In genomic region chr11:109545700-109546143, GRCm38 (mm10) we compare ENCODE assay signal across 12 mouse cellular contexts.
DNase-seq lines count a peak whose midpoint lies in the region; ATAC-seq and TF ChIP-seq lines count a peak whose summit lies in the region.
"Had no signal": no experiment of that assay in that cellular context is flagged by ENCODE, and none has a peak within 500 bp of the region (broad histone marks: within the 10 kb centered on the region; RNA-seq: fewer than 3 reads in every experiment).

No protein-coding gene starts in this region.

- no peak overlapping the region for H3K9ac ChIP-seq in heart, embryonic 14.5 days (ENCODE audit: low read length)
- no peak overlapping the region for H3K9ac ChIP-seq in kidney, embryonic 15.5 days
- H3K9ac ChIP-seq in liver, embryonic 16.5 days (ENCODE audit: low read depth, low read length): peak overlapping the region; percentile 26; the same call in 1 of the 2 replicates
- H3K9ac ChIP-seq: forebrain, embryonic 13.5 days; neural tube, embryonic 12.5 days had no signal

- H3K9me3 ChIP-seq in heart, embryonic 14.5 days (ENCODE audit: control insufficient read depth, low read length): no peaks in the 10 kb centered on the region
- no peaks in the 10 kb centered on the region for H3K9me3 ChIP-seq in kidney, embryonic 15.5 days (replicated peaks)
- no peaks in the 10 kb centered on the region for H3K9me3 ChIP-seq in liver, embryonic 16.5 days (replicated peaks; ENCODE audit: control insufficient read depth, low read length)
- H3K9me3 ChIP-seq: forebrain, embryonic 13.5 days; neural tube, embryonic 12.5 days had no signal

- H3K36me3 ChIP-seq in heart, embryonic 14.5 days (ENCODE audit: control insufficient read depth, insufficient read depth, low read length): no peaks in the 10 kb centered on the region
- no peaks in the 10 kb centered on the region for H3K36me3 ChIP-seq in kidney, embryonic 15.5 days
- H3K36me3 ChIP-seq in liver, embryonic 16.5 days (ENCODE audit: control insufficient read depth, insufficient read depth): no peaks in the 10 kb centered on the region
- H3K36me3 ChIP-seq: neural tube, embryonic 12.5 days had no signal

- no peak for TF ChIP-seq CTCF in bone marrow, adult 2 months (IDR thresholded peaks at IDR 0.05; ENCODE audit: control insufficient read depth, insufficient read depth, low read length)

- WGBS in heart, embryonic 14.5 days: 43% methylated on average over 12 of the region's 12 CpGs
- 66% methylated on average over 12 of the region's 12 CpGs for WGBS in bone marrow, adult 2 months
- WGBS in kidney, embryonic 15.5 days: 21% methylated on average over 12 of the region's 12 CpGs
- 22% methylated on average over 12 of the region's 12 CpGs for WGBS in liver, embryonic 16.5 days (ENCODE audit: insufficient replicate concordance)

- H3K4me1 ChIP-seq in heart, embryonic 14.5 days (ENCODE audit: control insufficient read depth in 2 of 2, insufficient read depth in 2 of 2, low read length in 2 of 2): peaks cover 20% of the 10 kb centered on the region in 2 experiments
- no peaks in the 10 kb centered on the region; the same call in none of the 2 replicates for H3K4me1 ChIP-seq in bone marrow, adult 2 months (ENCODE audit: control insufficient read depth, insufficient read depth, low read length)
- peaks cover 35% of the 10 kb centered on the region for H3K4me1 ChIP-seq in kidney, embryonic 15.5 days
- peaks cover 71% of the 10 kb centered on the region for H3K4me1 ChIP-seq in liver, embryonic 16.5 days (ENCODE audit: control insufficient read depth, low read depth, low read length)

- no peak for DNase-seq in heart, adult 9 months (ENCODE audit: low spot score in 2 of 2)
- no peak for DNase-seq in left cerebral cortex, postnatal 14 days (ENCODE audit: low spot score in 2 of 2)
- no peak for DNase-seq in urinary bladder, adult 2 months (ENCODE audit: low spot score)
- no peak for DNase-seq in lung, postnatal 14 days
- DNase-seq: heart, postnatal 10 days; right cerebral cortex, postnatal 25 days had no signal

- TF ChIP-seq POLR2A in bone marrow, adult 2 months (IDR thresholded peaks at IDR 0.05; ENCODE audit: borderline replicate concordance, control insufficient read depth, low read depth, low read length): no peak

- peak overlapping the region; percentile 36 for H3K4me2 ChIP-seq in heart, embryonic 14.5 days (ENCODE audit: low read length)
- peak overlapping the region; percentile 40; the same call in 1 of the 2 replicates for H3K4me2 ChIP-seq in kidney, embryonic 15.5 days
- peak overlapping the region; percentile 56 for H3K4me2 ChIP-seq in liver, embryonic 16.5 days (ENCODE audit: low read depth, low read length)
- H3K4me2 ChIP-seq: forebrain, embryonic 13.5 days; neural tube, embryonic 12.5 days had no signal

- H3K27ac ChIP-seq in heart, embryonic 14.5 days (replicated peaks in 1 of 2; ENCODE audit: control insufficient read depth in 1 of 2, insufficient read depth in 1 of 2, low read depth in 2 of 2, low read length in 2 of 2): no peak overlapping the region
- peak overlapping the region; percentile 33 for H3K27ac ChIP-seq in bone marrow, adult 2 months (ENCODE audit: control insufficient read depth, insufficient read depth, low read depth, low read length, poor library complexity)
- H3K27ac ChIP-seq in kidney, embryonic 15.5 days: peak overlapping the region; percentile 84
- H3K27ac ChIP-seq in liver, embryonic 16.5 days (ENCODE audit: low read length): peak overlapping the region; percentile 72
- H3K27ac ChIP-seq: forebrain, embryonic 13.5 days; neural tube, embryonic 12.5 days had no signal

- H3K27me3 ChIP-seq in heart, embryonic 14.5 days (ENCODE audit: control insufficient read depth, insufficient read depth, low read length): no peaks in the 10 kb centered on the region
- no peaks in the 10 kb centered on the region for H3K27me3 ChIP-seq in kidney, embryonic 15.5 days
- H3K27me3 ChIP-seq in liver, embryonic 16.5 days (ENCODE audit: control insufficient read depth, insufficient read depth, low read depth, low read length): no peaks in the 10 kb centered on the region
- H3K27me3 ChIP-seq: forebrain, embryonic 13.5 days; neural tube, embryonic 12.5 days had no signal

- ATAC-seq in heart, embryonic 14.5 days (ENCODE audit: insufficient number of reproducible peaks, insufficient read depth, low FRiP score, low read depth): no peak
- peak; percentile 77 for ATAC-seq in kidney, embryonic 15.5 days (replicated peaks; ENCODE audit: low FRiP score)
- ATAC-seq in liver, embryonic 16.5 days (ENCODE audit: low read depth): no peak
- ATAC-seq: forebrain, embryonic 13.5 days had no signal

- intact Hi-C loops in left cerebral cortex, postnatal 14 days (cut with DNase I): no loop called here

- H3K4me3 ChIP-seq in heart, embryonic 14.5 days (ENCODE audit: control insufficient read depth in 1 of 2, insufficient read depth in 1 of 2, low read depth in 1 of 2, low read length in 2 of 2): no peak overlapping the region
- no peak overlapping the region for H3K4me3 ChIP-seq in bone marrow, adult 2 months (replicated peaks; ENCODE audit: control insufficient read depth, low read depth, low read length)
- no peak overlapping the region for H3K4me3 ChIP-seq in kidney, embryonic 15.5 days (replicated peaks)
- no peak overlapping the region for H3K4me3 ChIP-seq in liver, embryonic 16.5 days (ENCODE audit: low read depth, low read length)
- H3K4me3 ChIP-seq: forebrain, embryonic 13.5 days; neural tube, embryonic 12.5 days had no signal

Comparison
In these comparisons a context has a peak if more than half of its experiments do, and no peak if none do; other contexts are left out.
1. H3K27ac ChIP-seq: peak in bone marrow, adult 2 months (single experiment), kidney, embryonic 15.5 days (single experiment) and liver, embryonic 16.5 days (single experiment); none in heart, embryonic 14.5 days (0 of 2).
2. Peak in every context shown above with its lines, with median percentiles within 50 percentile points of each other: H3K4me2 ChIP-seq.